Mouse (Mus musculus) liver, postnatal 0 days (tissue): Measurements from ENCODE around the gene Mcu. TPM values are rescaled to one million over a fixed set of nuclear protein-coding genes. Genes with fewer than 3 reads are reported as not detected.

ENCODE experiments used
- ATAC-seq: fragments of 200-750 bp; cut with Nextera tagmentation; 2 replicates; pipeline ENCODE4 v1.8.0; 2017; ENCODE audit warnings: mild to moderate bottlenecking, moderate library complexity
- DNase-seq: peaks from one replicate; pipeline ENCODE4 v3.0.0-alpha.2; 2016
- H3K27ac ChIP-seq: fragments of 300-500 bp; sonication (generic); 2 replicates; pipeline ENCODE4 v1.5.1; 2014; ENCODE audit warnings: antibody characterized with exemption, moderate library complexity, mild to moderate bottlenecking, low read depth
- H3K27me3 ChIP-seq: fragments of 300-500 bp; sonication (generic); 2 replicates; pipeline ENCODE4 v1.6.1; 2014; ENCODE audit warnings: low read length, control low read depth, mixed read lengths; ENCODE audit not compliant: insufficient read depth
- H3K36me3 ChIP-seq: fragments of 300-500 bp; sonication (generic); replicated peaks from 2 replicates; pipeline ENCODE4 v1.6.1; 2014; ENCODE audit warnings: mild to moderate bottlenecking, control low read depth, low read length, moderate library complexity, mixed read lengths; ENCODE audit not compliant: insufficient read depth
- H3K4me1 ChIP-seq: fragments of 300-500 bp; sonication (generic); 2 replicates; pipeline ENCODE4 v1.6.1; 2014; ENCODE audit warnings: antibody characterized with exemption, mild to moderate bottlenecking, control low read depth; ENCODE audit not compliant: insufficient read depth
- H3K4me2 ChIP-seq: fragments of 300-500 bp; sonication (generic); 2 replicates; pipeline ENCODE4 v1.6.1; 2014; ENCODE audit warnings: low read depth, mild to moderate bottlenecking, low read length, moderate library complexity, mixed read lengths
- H3K4me3 ChIP-seq: fragments of 300-500 bp; sonication (generic); 2 replicates; pipeline ENCODE4 v1.5.1; 2014; ENCODE audit warnings: low read depth, low read length
- H3K9ac ChIP-seq: fragments of 300-500 bp; sonication (generic); replicated peaks from 2 replicates; pipeline ENCODE4 v1.6.1; 2014; ENCODE audit warnings: mild to moderate bottlenecking, moderate library complexity
- H3K9me3 ChIP-seq: fragments of 300-500 bp; sonication (generic); 2 replicates; pipeline ENCODE4 v1.6.1; 2016; ENCODE audit warnings: mild to moderate bottlenecking, control low read depth, low read length, mixed read lengths
- CTCF ChIP-seq: sonication (generic); IDR thresholded peaks from 2 replicates; pipeline ENCODE4 v1.5.1; 2016; ENCODE audit warnings: antibody characterized with exemption, low read depth
- EP300 ChIP-seq: IDR thresholded peaks from 2 replicates; pipeline ENCODE4 v1.6.1; 2016; ENCODE audit warnings: antibody characterized with exemption, low read depth, mild to moderate bottlenecking
- WGBS: fragments of 180-500 bp; shearing (Covaris S2); extraction: QIAGEN DNeasy Blood & Tissue Kit; methylation state at CpG from one replicate; pipeline ENCODE4 v1.1.7; 2014; ENCODE audit not compliant: insufficient replicate concordance; 5-methylcytosine and 5-hydroxymethylcytosine counted together
- polyA plus RNA-seq: library from polyadenylated mRNA; unstranded; fragments of >200 nt; fragmentation: Nextera tagmentation; extraction: Ambion mirVana; gene quantifications from 2 replicates; pipeline ENCODE4 v1.2.1, GENCODE M21; 2015

Gene Mcu
- polyA plus RNA-seq, 1 experiment from 2014 or later: 13.5 TPM

DNA sequence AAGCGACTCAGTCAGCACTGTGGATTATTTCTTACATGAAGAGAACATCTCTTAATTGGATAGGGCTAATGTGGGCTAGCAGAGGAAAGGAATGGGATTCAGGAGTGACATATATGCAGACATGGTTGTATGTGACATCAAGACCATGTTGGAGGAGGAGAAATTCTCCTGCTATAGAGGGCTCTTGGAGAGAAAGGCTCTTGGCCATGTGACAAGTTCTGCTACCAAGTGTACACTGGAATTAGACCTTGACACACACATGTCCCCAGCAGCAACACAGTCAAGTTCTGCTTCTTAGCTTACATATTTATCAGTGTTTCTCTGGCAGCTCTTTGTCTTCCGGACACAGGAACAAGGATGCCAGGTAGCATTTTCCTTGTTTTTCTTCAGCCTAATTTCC, 129.1 kb downstream of the Mcu start:
- Histone ChIP-seq H3K27me3 (no peaks in the 10 kb centered on the region), H3K36me3 (peaks cover 10% of the 10 kb centered on the region; the same call in 1 of the 2 replicates), H3K4me3 (no peak overlapping the region), H3K4me1 (no peaks in the 10 kb centered on the region), H3K27ac (no peak overlapping the region), H3K4me2 (no peak overlapping the region), H3K9me3 (peaks cover 9% of the 10 kb centered on the region; the same call in 1 of the 2 replicates), H3K9ac (no peak overlapping the region)
- no peak for DNase-seq
- no peak for ATAC-seq
- TF ChIP-seq CTCF (no peak), EP300 (no peak)
- WGBS: 76% methylated on average over 2 of the region's 2 CpGs

DNA sequence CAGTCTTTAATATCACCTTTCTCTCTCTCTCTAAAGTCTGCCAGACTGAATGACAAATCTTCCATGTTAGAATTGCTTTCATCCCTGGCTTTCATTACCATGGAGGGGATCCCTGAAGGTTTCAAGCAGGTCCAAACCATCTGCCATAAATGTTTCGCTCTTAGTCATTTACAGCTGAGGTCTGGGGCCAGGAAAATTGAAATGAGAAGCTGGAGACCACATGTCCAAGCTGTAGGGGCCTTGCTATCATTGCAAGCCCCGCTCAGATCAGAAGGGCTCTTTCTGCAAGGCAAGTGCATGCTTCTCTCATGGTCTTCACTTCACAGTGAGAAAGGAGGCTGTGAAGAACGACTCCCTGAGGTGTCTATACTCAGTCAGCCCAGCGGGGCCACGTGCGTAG, 132.2 kb downstream of the Mcu start:
- Histone ChIP-seq H3K27me3 (no peaks in the 10 kb centered on the region), H3K27ac (no peak overlapping the region), H3K9ac (no peak overlapping the region), H3K4me1 (no peaks in the 10 kb centered on the region), H3K9me3 (0 out of 2 replicates have a peak, but pooled peaks cover 3% of the 10 kb centered on the region), H3K36me3 (peaks cover 6% of the 10 kb centered on the region; the same call in 1 of the 2 replicates), H3K4me3 (no peak overlapping the region), H3K4me2 (no peak overlapping the region)
- TF ChIP-seq EP300 (no peak), CTCF (no peak)
- 87% methylated on average over 6 of the region's 6 CpGs for WGBS
- ATAC-seq (no peak), DNase-seq (no peak)

DNA sequence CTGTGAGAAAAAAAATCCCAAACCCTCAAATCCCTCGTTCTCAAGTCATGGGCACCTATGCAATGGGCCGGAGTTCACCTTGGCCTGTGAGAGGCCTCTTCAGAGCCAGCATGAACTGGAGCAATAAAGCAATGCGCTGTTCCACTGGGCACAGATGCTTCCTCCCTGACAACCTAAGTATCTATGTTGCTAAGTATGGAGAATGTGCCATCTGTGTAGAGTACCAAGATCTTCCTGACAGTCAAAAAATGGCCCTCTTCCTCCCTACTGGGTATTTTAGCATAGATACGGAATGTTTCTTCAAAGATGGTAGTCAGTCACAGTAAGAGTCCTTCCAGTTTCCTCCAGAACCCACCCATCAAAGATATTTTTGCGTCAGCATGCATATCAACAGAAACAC, 135.1 kb downstream of the Mcu start:
- no peak overlapping the region for H3K4me2 ChIP-seq
- H3K4me1 ChIP-seq: no peaks in the 10 kb centered on the region
- H3K9ac ChIP-seq: no peak overlapping the region
- no peak overlapping the region for H3K4me3 ChIP-seq
- DNase-seq: no peak
- WGBS: 87% methylated on average over 5 of the region's 5 CpGs
- H3K9me3 ChIP-seq: peaks cover 6% of the 10 kb centered on the region
- no peak overlapping the region for H3K27ac ChIP-seq
- no peaks in the 10 kb centered on the region; the same call in 1 of the 2 replicates for H3K36me3 ChIP-seq
- H3K27me3 ChIP-seq: no peaks in the 10 kb centered on the region
- TF ChIP-seq CTCF (no peak), EP300 (no peak)
- ATAC-seq: no peak

DNA sequence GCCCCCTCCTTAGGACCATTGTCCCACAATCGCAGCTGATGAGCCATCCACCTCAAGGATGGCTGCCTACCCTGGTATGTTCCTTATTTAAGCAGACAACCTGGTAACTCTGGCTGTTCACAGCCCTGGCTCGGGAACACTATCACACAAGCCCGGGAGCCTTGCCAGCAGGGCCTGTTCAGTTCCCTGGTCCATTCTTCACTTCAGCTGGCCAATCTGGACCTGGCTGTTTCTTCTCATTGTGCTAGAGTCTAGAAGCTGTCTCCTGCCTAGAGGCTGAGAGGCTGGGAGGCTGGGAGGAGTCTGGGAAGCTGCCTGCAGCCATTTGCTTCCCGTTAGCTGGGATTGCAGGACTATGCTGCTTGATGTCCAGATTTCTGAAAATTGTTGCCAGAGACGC, 146.0 kb downstream of the Mcu start:
- WGBS: 73% methylated on average over 5 of the region's 5 CpGs
- Histone ChIP-seq H3K9ac (no peak overlapping the region), H3K9me3 (no peaks in the 10 kb centered on the region), H3K4me1 (no peaks in the 10 kb centered on the region), H3K27ac (no peak overlapping the region), H3K4me3 (no peak overlapping the region), H3K27me3 (no peaks in the 10 kb centered on the region), H3K36me3 (peaks cover 10% of the 10 kb centered on the region), H3K4me2 (no peak overlapping the region)
- no peak for DNase-seq
- no peak for TF ChIP-seq EP300
- TF ChIP-seq CTCF: no peak
- no peak for ATAC-seq

DNA sequence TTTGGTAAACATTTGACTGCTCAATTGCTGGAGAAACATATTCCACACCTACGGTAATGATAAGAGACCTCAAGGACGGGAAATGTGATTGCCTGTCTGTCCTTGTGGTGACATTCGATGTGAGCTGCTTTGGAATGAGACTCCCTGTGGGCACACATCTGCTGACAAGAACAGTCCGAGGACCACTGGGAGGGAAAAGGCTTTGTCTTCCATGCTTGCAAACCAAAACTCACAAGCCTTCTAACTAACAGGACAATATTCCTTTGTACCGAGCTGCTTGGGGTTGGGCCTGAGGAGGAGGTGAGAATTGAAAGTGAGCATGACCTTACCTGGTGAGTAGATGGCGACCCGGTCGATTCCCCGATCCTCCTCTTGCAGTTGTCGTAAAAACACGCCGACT, 149.2 kb downstream of the Mcu start:
- no peak for DNase-seq
- Histone ChIP-seq H3K27me3 (no peaks in the 10 kb centered on the region), H3K9me3 (no peaks in the 10 kb centered on the region), H3K4me3 (no peak overlapping the region), H3K4me1 (no peaks in the 10 kb centered on the region), H3K27ac (no peak overlapping the region), H3K4me2 (no peak overlapping the region), H3K9ac (no peak overlapping the region), H3K36me3 (peaks cover 18% of the 10 kb centered on the region)
- WGBS: 81% methylated on average over 12 of the region's 12 CpGs
- TF ChIP-seq EP300: no peak
- no peak for TF ChIP-seq CTCF
- ATAC-seq: no peak

DNA sequence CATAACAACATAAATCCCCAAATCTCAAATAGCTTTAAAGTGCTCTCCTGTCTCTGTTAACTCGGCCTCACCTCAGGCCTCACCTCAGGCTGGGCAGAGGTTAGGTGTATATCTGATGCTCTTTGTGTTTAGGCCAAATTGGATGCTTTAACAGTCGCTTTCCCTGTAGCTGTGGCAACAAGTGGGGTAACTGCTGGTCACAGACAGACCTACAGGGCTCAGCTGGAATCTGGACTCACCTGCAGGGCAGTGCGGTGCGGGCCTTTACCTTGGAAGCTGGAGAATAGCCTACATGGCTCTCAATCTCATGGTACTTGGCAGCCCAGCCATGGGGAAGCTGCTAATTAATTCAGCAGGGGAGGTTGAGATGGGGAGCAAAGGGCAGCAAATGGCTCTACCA, 149.9 kb downstream of the Mcu start:
- DNase-seq: no peak
- TF ChIP-seq EP300 (no peak), CTCF (no peak)
- no peak overlapping the region for H3K4me2 ChIP-seq
- peaks cover 19% of the 10 kb centered on the region for H3K36me3 ChIP-seq
- no peaks in the 10 kb centered on the region for H3K4me1 ChIP-seq
- H3K4me3 ChIP-seq: no peak overlapping the region
- no peak overlapping the region for H3K27ac ChIP-seq
- WGBS: 88% methylated on average over 4 of the region's 4 CpGs
- no peaks in the 10 kb centered on the region for H3K27me3 ChIP-seq
- H3K9me3 ChIP-seq: no peaks in the 10 kb centered on the region
- no peak for ATAC-seq
- no peak overlapping the region for H3K9ac ChIP-seq

DNA sequence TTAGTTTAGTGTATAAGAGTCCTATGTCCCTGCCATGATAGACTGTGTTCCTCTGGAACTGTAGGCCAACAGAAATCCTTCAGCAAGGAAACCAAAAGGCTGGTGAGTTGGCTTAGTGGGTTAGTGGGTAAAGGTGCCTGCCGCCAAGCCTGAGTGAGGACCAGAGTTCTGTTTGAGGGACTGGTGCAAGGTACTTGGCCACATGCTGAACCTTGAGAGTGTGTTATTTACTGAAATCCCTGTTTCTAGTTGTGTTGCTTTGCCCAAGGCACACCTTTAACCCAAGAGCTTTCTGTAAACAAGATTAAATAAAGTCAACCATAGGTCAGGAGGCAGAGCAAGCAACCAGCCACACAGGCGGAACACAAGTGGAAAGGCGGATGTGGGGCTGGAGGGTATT, 150.9 kb downstream of the Mcu start:
- WGBS: 65% methylated on average over 3 of the region's 3 CpGs
- no peak for ATAC-seq

More for the DNA sequence above, 150.9 kb downstream of the Mcu start:
- Histone ChIP-seq H3K27me3 (no peaks in the 10 kb centered on the region), H3K36me3 (peaks cover 19% of the 10 kb centered on the region), H3K9ac (no peak overlapping the region), H3K4me2 (no peak overlapping the region), H3K27ac (no peak overlapping the region; the same call in 1 of the 2 replicates), H3K4me3 (no peak overlapping the region), H3K9me3 (no peaks in the 10 kb centered on the region), H3K4me1 (no peaks in the 10 kb centered on the region)
- DNase-seq: no peak
- no peak for TF ChIP-seq CTCF
- no peak for TF ChIP-seq EP300
